Mouse (Mus musculus): ENCODE data around the gene Nup93.

Gene Nup93

DNA sequence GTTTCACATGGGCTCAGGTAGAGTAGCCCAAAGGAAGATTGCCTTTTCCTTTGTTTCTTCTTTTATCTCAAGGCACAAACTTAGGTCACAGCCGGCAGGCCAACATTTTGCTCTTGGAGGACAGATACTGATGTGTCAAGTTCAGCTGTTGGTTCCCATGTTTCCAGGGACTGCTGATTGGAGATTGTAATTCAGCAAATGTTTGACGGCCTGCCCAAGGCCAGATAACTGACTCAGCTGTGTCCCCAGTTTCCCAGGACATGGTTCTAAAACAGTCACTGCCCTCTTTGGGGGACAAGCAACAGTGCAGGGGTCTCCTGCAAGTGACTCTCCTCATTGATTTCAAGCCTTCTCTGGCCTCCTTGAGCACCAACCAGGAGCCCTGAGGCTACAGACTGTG is 105.7 kb downstream of the Nup93 start:
- no peak for DNase-seq (ENCODE audit: low spot score)

DNA sequence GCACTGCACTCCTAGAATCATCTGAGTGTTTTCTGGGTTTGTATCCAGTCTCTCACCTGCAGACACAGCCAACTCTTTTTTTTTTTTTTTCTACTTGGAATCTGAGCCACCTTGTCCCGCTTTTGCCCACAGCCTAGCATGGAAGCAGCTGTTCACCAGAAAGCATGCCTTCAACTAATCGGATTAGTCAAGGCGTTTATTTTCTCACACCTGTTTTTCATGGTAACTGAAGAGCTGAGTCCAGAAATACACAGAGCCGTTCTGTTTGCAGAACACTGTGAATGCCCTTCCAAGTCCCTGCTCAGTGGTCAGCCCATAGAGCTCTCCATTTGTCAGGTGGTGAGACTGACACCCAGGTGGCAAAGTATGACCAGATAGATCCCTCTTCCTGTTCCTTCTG is 107.7 kb downstream of the Nup93 start:
- no peak for DNase-seq (ENCODE audit: low spot score)

DNA sequence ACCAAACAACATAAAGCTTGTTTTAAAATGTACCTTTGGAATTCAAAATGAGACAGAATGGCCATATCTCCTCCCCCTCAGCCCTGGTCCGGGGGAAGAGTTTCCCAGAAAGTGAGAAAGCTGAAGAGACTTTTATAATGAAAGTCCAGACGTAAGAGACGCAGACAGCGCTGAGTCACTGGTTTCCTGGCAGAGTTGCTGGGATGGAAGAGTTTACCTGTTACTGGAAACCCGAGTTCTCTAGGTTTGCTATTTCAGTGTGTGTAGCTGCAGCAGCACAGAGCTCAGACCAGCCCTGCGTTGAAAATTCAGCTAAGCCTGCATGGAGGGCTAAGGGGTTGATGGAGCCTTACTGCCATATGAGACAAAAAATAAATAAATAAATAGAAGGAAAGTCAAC is 108.7 kb downstream of the Nup93 start:
- DNase-seq (ENCODE audit: low spot score) = no peak

DNA sequence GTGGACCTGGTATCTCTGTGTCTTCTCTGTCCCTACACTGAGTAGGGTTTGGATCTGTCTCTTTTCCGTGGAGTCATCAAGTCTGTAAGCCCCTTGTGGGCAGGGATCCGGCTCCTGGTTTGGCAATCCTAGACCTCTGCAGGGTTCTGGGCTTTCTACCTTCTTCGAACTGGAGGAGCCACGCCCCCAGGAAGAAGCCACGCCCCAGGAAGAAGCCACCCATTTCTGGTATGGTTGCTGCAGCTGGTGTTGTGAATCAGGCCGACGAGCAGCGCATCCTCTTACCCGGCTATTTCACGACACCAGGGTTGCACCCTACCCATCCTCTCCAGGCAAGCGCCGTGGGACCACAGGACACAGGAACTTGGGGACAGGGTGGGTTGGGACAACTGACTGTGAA is 109.7 kb downstream of the Nup93 start:
- DNase-seq (ENCODE audit: low spot score) = no peak

DNA sequence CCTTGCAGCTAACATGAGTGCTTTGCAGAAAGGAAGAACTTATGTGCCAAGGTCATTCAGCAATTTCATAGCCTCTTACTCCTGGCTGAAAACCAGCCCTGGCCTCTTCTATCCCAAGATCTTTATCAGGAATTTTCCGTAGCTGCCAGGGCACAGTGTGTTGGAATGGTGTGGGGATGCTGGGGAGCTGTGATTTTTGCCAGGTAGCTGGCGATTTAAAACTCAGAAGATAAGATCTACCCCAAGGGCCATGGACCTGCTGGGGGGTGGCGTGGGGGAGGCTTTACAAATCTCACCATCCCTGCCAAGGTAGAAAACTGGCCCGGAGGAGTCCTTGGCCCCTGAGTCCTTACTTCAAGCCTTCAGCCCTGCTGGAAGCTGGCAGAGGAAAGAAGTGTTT is 111.7 kb downstream of the Nup93 start:
- no peak for DNase-seq (ENCODE audit: low spot score)

DNA sequence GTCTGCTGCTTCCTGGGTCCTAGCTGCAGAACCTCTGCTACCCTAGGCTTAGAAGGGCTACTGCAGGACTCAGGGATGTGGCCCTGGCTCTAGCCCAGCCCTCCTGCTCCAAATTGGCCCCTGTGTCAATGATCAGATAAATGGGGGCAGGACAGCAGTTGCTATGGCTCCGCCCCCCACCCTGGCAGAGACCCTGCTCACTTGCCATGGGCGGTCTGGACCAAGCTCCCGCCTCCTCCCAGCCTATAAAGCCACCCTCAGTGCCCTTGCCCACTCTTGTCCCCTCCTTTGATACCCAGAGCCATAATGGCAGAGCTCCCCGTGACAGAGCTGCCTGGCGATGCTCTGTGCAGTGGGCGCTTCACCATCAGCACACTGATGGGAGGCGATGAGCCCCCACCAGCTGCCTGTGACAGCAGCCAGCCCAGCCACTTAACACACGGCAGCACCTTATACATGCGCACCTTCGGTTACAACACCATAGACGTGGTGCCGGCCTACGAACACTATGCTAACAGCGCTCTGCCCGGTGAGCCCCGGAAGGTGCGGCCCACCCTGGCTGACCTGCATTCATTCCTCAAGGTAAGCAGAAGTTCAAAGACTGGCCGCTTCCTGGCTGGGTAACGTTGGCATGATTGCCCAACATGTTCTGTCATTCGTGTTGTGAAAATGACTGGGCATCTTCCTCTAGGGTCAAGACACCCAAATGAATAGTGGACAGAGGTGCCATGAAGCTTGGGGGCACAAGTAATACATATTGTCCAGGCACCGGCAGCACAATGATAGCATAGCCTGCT is 114.8 kb downstream of the Nup93 start, which contains the start of gene Slc12a3:
TSS of gene Slc12a3 (plus strand) at position 270 of the 797 bp plus-strand sequence.
- no peak for DNase-seq (ENCODE audit: low spot score)

DNA sequence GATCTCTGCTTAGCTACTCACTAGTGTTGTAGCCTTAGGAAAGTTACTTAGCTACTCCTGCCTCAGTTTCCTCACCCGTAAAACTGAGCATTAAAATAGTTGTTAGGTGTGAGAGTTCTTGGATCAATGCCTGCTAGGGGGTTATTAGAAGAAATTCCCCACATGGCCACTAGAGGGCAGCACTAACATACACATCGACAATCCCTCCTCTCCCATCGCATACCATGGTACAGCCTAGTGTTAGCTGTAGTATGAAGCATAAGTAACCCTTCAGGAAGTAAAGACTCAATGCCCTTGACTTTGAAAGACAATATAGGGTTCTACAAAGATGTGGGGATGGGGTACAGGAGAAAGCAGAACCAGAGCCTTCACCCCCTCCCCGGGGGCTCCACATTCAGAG is 116.4 kb downstream of the Nup93 start:
- DNase-seq (ENCODE audit: low spot score) = peak; percentile 73

DNA sequence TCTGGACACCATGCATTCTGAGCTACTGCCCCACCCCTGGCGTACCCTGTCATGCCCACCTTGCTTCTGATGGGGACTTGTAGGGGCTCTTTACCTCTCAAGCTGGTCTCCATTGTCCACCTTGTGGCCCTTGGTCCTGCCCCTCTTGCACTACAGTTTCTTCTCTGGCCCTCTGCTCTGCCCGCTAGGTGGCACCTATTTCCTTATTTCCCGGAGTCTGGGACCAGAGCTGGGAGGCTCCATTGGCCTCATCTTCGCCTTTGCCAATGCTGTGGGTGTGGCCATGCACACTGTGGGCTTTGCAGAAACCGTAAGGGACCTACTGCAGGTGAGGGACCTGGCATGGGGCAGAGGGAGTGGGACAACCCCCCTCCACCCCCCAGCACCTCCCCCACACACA is 119.0 kb downstream of the Nup93 start:
- no peak for DNase-seq (ENCODE audit: low spot score)

DNA sequence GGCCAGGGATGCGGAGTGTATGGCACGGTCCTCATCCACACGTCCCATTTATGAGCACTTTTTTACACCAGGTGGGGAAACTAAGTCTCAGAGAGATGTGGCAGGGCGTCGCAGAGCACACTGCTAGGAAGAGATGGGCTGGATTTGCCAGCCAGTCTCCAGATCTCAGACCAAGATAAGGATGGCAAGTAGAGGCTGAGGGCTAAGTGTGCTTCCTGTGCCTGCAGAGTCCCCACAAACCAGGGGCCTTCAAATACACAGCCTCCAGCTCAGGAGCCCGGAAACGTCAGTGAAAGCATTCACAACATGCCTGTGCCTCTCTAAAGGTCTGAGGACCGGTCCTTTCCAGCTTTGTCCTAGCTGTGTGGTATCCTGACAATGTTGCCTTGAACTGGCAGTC is 123.2 kb downstream of the Nup93 start:
- no peak for DNase-seq (ENCODE audit: low spot score)

DNA sequence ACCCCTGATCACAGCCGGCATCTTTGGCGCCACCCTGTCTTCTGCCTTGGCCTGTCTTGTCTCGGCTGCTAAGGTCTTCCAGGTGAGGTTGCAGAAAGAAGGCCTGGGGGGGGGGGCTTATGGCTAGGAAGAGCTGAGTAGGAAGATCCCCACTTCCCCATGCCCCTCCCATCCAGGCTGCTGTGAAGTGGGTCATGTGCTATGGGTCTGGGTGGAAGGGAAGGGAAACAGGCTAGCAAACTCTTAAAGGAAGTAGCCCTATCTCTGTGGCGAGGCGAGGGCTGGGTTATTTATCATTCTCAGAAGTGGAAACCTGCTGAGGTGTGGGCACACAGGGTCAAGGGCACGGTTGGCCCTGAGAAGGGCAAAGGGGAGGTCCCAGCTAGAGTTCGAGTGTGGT is 126.4 kb downstream of the Nup93 start:
- no peak for DNase-seq (ENCODE audit: low spot score)

DNA sequence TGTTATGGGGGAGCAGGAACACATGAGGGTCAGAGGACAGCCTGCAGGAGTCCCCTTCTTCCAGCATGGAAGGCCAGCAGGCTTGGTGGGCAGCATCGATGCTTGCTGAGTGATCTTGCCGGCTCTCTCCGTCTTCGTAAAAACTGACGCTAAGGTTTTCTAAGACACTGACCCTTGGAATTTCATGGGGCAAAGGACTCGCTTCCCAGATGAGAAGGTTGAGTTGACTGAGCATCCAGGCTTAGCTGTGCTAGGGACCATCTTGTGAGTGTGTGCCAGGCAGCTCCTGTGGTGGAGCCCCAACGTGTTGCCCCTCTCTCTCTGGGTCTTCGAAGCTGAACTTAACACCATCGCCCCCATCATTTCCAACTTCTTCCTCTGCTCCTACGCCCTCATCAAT is 128.3 kb downstream of the Nup93 start:
- DNase-seq (ENCODE audit: low spot score) = no peak

DNA sequence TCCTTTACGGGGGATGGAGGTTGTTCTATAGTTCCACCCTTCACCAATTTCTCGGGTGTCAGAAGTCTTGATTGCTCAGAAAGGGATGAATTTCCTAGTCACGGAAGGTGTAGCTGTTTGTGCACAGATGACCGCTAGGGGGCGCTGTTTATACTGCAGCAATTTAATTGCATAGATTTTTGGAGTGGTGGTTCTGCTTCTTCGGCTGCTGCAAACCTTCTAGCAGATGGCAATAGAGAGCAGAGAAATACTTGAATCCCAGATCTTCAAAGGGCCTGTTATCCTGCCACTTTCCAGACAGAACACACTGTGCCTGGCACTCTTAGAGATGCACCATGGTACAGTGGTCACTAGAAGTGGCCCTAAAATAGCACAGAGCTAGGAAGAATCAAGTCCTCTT is 128.9 kb downstream of the Nup93 start:
- DNase-seq (ENCODE audit: low spot score) = peak; percentile 54

DNA sequence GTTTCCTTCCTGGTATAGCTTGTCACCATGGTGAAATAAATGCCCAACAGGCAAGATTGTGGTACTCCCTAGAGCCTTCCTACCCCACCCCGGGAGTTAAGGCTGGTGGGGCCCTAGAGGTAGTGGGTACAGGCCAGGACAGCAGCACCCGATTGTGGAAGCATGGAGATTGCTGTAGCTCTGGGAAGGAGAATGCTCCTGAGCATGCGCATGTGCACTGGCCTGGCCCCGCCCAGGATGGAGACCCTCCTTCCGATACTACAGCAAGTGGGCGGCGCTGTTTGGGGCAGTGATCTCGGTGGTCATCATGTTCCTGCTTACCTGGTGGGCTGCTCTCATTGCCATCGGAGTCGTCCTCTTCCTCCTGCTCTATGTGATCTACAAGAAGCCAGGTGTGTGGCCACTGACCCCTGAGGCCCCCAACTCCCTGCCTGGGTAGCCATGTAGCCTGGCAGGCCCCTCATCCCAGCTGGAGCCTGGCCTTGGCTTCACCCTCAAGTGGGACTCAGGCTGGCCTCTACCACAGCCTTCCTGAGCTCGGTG is 129.5 kb downstream of the Nup93 start:
- no peak for DNase-seq (ENCODE audit: low spot score)

DNA sequence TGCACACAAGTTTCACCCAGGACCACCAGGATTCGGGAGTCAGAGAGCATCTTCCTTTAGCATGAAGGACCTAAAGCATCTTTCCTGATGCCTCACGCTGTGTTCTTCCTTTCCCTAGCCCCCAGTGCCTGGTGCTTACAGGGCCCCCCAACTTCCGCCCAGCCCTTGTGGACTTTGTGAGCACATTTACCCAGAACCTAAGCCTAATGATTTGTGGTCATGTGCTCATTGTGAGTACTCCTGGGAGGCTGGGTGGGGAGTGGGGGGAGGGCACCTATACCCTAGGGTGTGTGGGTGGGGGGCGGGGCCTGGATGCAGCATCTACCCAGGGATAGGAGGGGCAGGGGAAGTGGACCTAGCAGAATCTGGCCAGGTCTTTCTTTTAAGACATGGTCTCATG is 131.3 kb downstream of the Nup93 start:
- no peak for DNase-seq (ENCODE audit: low spot score)

DNA sequence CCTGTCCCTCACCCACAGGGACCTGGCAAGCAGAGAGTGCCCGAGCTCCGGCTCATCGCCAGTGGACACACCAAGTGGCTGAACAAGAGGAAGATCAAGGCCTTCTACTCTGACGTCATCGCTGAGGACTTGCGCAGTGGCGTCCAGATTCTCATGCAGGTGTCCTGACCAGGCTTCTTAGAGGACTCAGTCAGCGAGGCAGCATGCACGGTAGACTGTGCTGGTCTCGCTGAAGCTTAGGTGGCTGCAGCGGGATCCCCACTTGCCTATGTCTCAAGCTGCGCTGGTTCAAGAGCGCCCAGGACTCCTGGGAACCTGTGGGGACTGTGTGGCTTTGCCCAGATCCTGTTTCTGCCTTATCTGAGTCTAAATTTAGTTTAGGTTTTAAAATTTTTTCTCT is 131.9 kb downstream of the Nup93 start:
- DNase-seq (ENCODE audit: low spot score) = no peak

DNA sequence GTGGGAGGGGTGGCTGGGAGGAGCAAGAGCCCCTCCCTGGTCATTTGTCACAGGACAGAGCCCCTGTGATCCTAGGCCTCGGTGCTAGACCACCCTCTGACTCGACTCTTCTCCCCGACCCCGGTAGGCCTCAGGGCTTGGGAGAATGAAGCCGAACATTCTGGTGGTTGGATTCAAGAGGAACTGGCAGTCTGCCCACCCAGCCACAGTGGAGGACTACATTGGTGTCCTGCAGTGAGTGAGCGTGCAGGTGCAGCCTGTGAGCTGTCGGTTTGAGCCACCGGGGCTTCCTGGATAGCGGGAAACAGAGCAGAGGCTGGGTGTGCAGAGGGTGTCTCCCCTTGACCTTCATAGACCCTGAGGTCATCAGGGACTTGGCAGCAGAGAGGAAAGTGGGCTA is 134.1 kb downstream of the Nup93 start:
- no peak for DNase-seq (ENCODE audit: low spot score)

DNA sequence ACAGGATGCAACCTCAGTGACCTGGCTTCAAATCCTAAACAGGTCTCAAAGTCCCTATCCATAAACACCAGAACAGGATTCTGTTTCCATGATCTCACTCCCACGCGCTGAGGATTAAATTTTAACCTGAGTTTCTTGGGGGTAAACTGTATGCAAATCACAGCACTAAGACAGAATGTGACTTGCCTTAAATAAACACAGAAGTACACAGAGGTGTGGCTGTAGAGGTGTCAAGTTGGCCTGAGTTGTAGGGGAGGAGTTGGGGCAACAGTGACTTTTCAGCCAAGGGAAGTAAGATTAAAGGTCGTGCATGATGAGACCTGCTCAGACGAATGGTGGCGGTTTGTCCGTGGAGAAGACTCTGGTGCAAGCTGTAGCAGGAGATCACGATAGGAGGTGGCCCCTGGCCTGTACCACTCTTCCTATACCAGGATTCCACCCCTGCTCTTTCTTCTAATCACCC is 139.7 kb downstream of the Nup93 start:
- DNase-seq (ENCODE audit: low spot score) = no peak

DNA sequence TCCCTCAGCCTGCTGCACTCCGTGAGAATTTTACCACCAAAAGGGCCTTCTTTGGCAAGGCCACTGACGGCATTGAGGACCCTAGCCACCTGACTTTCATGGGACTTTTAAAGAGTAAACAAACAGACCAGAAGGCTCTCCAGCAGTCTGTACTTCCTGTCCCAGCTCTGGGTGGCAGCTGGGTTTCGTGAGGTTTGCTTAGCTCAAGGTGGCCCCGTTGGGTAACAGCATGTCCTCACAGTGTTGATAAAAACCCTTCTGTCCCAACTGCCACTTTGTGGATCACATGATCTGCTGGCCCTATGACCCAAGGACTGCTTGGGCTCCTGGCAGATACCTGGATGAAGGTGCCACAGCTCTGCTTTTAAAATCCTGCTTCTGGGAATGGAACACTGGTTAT is 140.2 kb downstream of the Nup93 start:
- DNase-seq (ENCODE audit: low spot score) = no peak

DNA sequence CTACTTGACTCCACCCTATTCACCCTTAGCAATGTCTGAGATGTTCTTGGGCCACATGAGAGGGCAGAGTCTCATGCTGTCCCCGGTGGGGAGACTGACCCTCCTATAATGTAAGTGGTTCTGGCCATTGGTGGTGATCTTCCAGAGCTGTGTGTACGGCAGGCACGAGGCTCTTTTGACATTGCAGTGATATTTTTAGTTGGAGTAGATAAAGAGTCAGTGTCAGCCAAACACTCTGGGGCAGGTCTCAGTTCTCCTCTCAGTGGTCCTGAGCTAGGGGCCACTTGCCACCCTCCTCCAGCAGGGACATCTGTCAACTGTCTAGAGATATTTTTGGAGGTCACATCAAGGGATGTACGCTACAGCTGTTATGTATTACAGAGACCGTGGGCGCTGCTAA is 142.9 kb downstream of the Nup93 start:
- DNase-seq (ENCODE audit: low spot score) = no peak

DNA sequence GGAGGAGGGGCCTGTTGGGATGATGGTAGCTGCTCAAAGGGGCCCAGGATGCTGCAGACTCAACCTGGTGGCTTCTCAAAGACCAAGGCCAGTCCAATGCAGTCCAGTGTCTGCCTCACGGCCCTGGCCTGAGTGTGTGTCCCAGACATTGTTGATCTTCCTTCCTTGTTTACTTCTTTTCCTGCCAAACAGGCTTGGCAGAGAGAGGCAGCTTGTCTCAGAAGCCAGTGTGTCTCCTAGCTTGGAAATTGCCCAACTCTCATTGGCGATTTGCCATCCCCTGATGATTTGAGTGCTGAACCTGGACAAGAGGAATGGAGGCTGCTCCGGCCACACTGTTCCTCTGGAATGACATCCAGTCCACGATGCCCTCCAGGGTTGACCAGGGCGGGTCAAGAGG is 144.2 kb downstream of the Nup93 start:
- no peak for DNase-seq (ENCODE audit: low spot score)

DNA sequence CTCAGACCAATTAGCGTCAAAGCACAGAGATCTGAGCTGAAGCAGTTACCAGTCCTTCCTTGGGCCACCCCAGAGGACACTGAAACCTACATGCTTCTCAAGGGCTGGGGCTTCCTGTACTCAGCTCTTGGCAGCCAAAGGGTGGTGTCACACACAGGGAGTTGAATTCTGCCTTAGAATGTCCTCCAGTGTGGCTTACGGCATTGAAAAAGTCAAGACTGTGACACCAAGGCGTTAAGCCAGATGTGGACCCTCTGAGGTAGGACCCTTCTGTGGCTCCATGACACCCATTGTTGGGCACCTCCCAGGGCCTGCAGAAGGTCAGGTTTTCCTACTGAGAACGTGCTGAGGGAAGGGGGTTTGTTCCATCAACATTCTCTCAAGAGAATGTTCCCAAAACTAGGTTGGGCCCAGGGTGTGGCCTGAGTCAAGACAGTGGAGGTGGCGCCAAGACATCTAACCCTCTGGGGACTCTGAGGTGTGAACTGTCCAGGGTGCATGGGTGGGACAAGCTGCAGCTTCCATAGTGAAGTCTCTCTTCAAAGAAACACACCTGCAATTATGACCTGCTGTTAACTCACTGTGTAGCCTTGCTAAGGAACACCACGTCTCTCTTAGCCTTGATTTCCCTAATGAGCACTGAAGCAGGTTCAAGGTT is 147.5 kb downstream of the Nup93 start:
- no peak for DNase-seq (ENCODE audit: low spot score)

DNA sequence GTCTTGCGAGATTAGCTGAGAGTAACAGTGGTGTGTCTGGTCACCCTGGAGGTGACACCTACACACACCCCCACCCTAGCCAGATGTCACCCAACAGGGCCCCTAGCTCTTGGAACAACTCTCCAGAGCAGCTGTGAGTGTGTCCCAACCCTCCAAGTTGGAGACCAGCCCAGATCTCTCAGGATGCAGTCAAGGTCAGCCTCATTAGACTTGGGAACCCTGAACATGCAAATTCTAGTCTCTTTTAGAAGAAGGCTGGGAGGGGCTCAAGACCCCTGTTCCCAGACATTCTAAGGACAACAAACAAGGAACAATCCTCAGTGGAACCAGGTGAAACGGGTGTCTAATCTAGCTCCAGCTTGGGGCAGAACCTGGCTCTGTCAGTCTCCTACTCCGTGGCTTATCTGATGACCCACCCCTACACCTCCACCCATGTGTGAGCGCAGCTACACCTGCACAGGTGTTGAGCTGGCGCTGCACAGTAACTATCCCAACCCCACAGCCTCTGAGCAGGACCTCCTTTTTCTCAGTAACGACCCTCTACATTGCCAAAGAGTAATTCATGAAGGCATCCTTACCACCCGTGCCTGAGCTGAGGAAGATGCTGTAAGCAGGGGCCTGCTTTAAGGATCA is 148.4 kb downstream of the Nup93 start:
- no peak for DNase-seq (ENCODE audit: low spot score)

DNA sequence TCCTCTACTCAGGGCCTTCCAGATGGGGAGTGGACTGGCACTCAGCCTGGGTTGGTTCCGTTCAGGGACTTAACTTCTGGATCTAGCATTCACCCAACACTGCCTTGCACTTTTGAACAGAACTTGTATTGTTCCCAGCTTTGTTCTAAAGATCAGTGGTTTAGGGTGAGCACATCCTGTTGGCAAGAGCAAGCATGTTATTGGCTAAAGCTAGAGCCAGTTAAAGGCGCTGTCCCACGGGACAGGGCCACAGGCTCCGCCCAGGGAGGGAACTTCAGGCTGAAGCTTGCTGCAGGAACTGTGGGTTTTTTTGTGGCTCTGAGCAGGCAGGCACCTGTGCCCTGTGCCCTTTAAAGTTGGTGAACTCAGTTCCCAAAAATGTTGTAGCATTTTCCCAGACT is 148.9 kb downstream of the Nup93 start:
- DNase-seq (ENCODE audit: low spot score) = no peak

All from c-Kit-positive CD71-positive TER-119-positive erythroid progenitor cells, embryonic 14.5 days (primary cell).